Mouse (Mus musculus) hindbrain, embryonic 16.5 days (tissue): ENCODE measurements around the gene Rpl28. TPM values are rescaled to one million over a fixed set of nuclear protein-coding genes. Genes with fewer than 3 reads are reported as not detected.
A peak's percentile ranks its signal among the peaks of the same experiment; 100 is the strongest.
"Not testable (repeated sequence)": the region's sequence is repeated elsewhere in the genome, so short reads cannot be mapped to it uniquely, and the experiment has no call there.

ENCODE experiments used
- ATAC-seq: fragments of 200-750 bp; cut with Nextera tagmentation; 2 replicates; pipeline ENCODE4 v1.8.0; 2017; ENCODE audit warnings: moderate TSS enrichment, moderate library complexity
- H3K27ac ChIP-seq: fragments of 300-500 bp; sonication (generic); 2 replicates; pipeline ENCODE4 v1.5.1; 2014; ENCODE audit warnings: low read depth, mild to moderate bottlenecking, control low read depth, low read length, moderate library complexity
- H3K27me3 ChIP-seq: fragments of 300-500 bp; sonication (generic); replicated peaks from 2 replicates; pipeline ENCODE4 v1.6.1; 2014; ENCODE audit warnings: low read length; ENCODE audit not compliant: control insufficient read depth, insufficient read depth
- H3K36me3 ChIP-seq: fragments of 300-500 bp; sonication (generic); 2 replicates; pipeline ENCODE4 v1.6.1; 2014; ENCODE audit warnings: mild to moderate bottlenecking, low read length, moderate library complexity, mixed read lengths; ENCODE audit not compliant: control insufficient read depth, insufficient read depth
- H3K4me1 ChIP-seq: fragments of 300-500 bp; sonication (generic); 2 replicates; pipeline ENCODE4 v1.6.1; 2014; ENCODE audit warnings: low read depth, low read length; ENCODE audit not compliant: control insufficient read depth, insufficient read depth
- H3K4me2 ChIP-seq: fragments of 300-500 bp; sonication (generic); 2 replicates; pipeline ENCODE4 v1.6.1; 2014; ENCODE audit warnings: mild to moderate bottlenecking, low read length, control low read depth, moderate library complexity
- H3K4me3 ChIP-seq: fragments of 300-500 bp; sonication (generic); 2 replicates; pipeline ENCODE4 v1.5.1; 2014; ENCODE audit warnings: mild to moderate bottlenecking, low read length, control low read depth, moderate library complexity
- H3K9ac ChIP-seq: fragments of 300-500 bp; sonication (generic); 2 replicates; pipeline ENCODE4 v1.6.1; 2014; ENCODE audit warnings: low read depth, mild to moderate bottlenecking, control low read depth, low read length, moderate library complexity
- H3K9me3 ChIP-seq: fragments of 300-500 bp; sonication (generic); 2 replicates; pipeline ENCODE4 v1.6.1; 2014; ENCODE audit warnings: mild to moderate bottlenecking, low read length, moderate library complexity; ENCODE audit not compliant: control insufficient read depth
- WGBS: fragments of 180-500 bp; shearing (Covaris S2); extraction: QIAGEN DNeasy Blood & Tissue Kit; methylation state at CpG from one replicate; pipeline ENCODE4 v1.1.7; 2014; 5-methylcytosine and 5-hydroxymethylcytosine counted together
- polyA plus RNA-seq: library from polyadenylated mRNA; unstranded; fragments of >200 nt; fragmentation: Nextera tagmentation; extraction: Ambion mirVana; gene quantifications from 2 replicates; pipeline ENCODE4 v1.2.1, GENCODE M21; 2015

The Rpl28 gene
- polyA plus RNA-seq, 1 experiment from 2014 or later, result 212 TPM

DNA sequence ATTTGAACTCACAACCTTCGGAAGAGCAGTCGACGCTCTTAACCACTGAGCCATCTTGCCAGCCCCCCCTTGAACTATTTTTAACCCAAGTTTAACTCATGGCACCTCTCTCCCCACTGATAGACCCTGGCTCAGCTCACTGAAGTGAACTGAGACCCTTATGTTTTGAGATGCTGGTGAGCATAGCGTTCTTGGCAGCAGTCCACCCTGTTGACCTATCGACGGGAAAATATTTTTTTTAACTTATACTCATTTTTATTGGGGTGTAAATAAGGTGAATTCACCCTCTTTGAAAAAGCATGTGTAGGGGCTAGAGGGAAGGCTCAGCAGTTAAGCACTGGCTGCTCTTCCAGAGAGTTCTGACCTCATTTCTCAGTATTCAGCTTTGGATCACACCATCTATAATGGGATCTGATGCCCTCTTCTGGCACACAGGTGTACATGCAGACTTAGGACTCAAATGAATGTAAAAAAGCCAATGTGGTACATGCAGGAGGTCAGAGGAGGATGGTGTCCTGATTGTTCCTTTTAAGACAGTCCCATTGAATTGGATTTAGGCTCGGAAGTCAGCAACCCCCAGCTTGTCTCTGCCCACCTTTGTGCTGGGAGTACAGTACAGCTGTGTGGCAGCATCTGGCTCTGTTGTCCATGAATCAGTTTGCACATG lies 3.2 kb downstream of the Rpl28 start:
- ATAC-seq, result 0 out of 2 replicates have a peak, but pooled peaks have one; percentile 10
- H3K9me3 ChIP-seq, result no peaks in the 10 kb centered on the region
- peaks cover 22% of the 10 kb centered on the region for H3K36me3 ChIP-seq
- H3K4me2 ChIP-seq, result no peak overlapping the region
- H3K27me3 ChIP-seq, result no peaks in the 10 kb centered on the region
- no peak overlapping the region for H3K27ac ChIP-seq
- H3K4me1 ChIP-seq, result peaks cover 7% of the 10 kb centered on the region
- H3K9ac ChIP-seq, result no peak overlapping the region
- no peak overlapping the region for H3K4me3 ChIP-seq
- WGBS, result 68% methylated on average over 7 of the region's 7 CpGs

DNA sequence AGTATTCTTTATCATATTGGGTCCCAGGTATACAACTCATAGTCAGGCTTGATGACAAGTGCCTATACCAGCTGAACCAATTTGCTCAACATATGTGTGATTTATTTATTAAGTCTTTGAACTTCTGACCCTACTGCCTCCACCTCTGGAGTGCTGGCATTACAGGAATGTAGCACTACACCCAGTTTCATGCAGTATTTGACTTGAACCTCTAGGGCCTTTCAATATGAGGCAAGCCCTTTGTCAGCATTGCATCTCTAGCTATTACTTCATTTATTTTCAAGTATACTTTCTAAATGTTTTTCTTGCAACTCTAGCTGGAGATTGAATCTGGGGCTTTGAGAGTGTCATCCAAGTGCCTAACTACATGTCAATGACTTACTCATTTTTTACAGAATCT lies 9.6 kb downstream of the Rpl28 start:
- H3K9me3 ChIP-seq, result no peaks in the 10 kb centered on the region

GRCm38 (mm10) chr7:4806716-4807115 lies 14.0 kb downstream of the Rpl28 start:
- H3K4me1 ChIP-seq, result peaks cover 17% of the 10 kb centered on the region
- H3K9ac ChIP-seq, result no peak overlapping the region
- H3K4me2 ChIP-seq, result no peak overlapping the region
- no peak overlapping the region for H3K27ac ChIP-seq
- H3K9me3 ChIP-seq, result no peaks in the 10 kb centered on the region
- WGBS, result 91% methylated on average over 7 of the region's 7 CpGs
- H3K36me3 ChIP-seq, result peaks cover 29% of the 10 kb centered on the region
- ATAC-seq, result no peak
- H3K4me3 ChIP-seq, result no peak overlapping the region
- H3K27me3 ChIP-seq, result no peaks in the 10 kb centered on the region

More for the DNA sequence above, 9.6 kb downstream of the Rpl28 start:
- Histone ChIP-seq H3K4me1 (no peaks in the 10 kb centered on the region), H3K4me2 (no peak overlapping the region), H3K27me3 (no peaks in the 10 kb centered on the region), H3K27ac (no peak overlapping the region), H3K4me3 (no peak overlapping the region), H3K36me3 (peaks cover 17% of the 10 kb centered on the region), H3K9ac (no peak overlapping the region)
- no peak for ATAC-seq

DNA sequence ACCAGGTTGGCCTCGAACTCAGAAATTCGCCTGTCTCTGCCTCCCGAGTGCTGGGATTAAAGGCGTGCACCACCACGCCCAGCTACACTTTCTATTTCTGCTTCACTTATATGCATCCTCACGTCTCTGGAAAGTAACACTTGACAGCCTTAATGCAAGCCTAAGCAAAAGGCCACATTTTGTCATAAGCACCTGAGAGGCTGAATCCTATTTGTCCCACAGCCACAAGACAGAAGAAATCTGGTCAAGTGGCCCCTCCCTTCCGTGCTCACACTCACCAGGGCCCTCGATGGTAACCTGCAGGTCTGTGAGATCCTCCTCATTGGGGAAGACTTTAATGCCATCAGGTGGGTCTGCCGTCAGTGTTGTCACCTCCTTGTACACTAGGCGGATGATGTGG lies 18.5 kb downstream of the Rpl28 start:
- Histone ChIP-seq H3K4me2 (peak overlapping the region; percentile 85), H3K9ac (peak overlapping the region; percentile 91), H3K36me3 (peaks cover 27% of the 10 kb centered on the region), H3K4me3 (peak overlapping the region; percentile 95), H3K4me1 (peaks cover 22% of the 10 kb centered on the region)
- not testable (repeated sequence) for H3K9me3 ChIP-seq, H3K27me3 ChIP-seq, H3K27ac ChIP-seq, ATAC-seq
- WGBS, result 45% methylated on average over 10 of the region's 10 CpGs

GRCm38 (mm10) chr7:4811842-4812302 lies 19.2 kb downstream of the Rpl28 start:
- H3K4me1 ChIP-seq, result peaks cover 22% of the 10 kb centered on the region
- H3K9me3 ChIP-seq, result no peaks in the 10 kb centered on the region
- WGBS, result under 1% methylated on average over 25 of the region's 36 CpGs
- peak overlapping the region; percentile 98 for H3K27ac ChIP-seq
- ATAC-seq, result no peak; the same call in 1 of the 2 replicates
- no peaks in the 10 kb centered on the region for H3K27me3 ChIP-seq
- H3K4me2 ChIP-seq, result peak overlapping the region; percentile 85
- H3K4me3 ChIP-seq, result peak overlapping the region; percentile 95
- H3K36me3 ChIP-seq, result peaks cover 21% of the 10 kb centered on the region
- peak overlapping the region; percentile 91 for H3K9ac ChIP-seq

DNA sequence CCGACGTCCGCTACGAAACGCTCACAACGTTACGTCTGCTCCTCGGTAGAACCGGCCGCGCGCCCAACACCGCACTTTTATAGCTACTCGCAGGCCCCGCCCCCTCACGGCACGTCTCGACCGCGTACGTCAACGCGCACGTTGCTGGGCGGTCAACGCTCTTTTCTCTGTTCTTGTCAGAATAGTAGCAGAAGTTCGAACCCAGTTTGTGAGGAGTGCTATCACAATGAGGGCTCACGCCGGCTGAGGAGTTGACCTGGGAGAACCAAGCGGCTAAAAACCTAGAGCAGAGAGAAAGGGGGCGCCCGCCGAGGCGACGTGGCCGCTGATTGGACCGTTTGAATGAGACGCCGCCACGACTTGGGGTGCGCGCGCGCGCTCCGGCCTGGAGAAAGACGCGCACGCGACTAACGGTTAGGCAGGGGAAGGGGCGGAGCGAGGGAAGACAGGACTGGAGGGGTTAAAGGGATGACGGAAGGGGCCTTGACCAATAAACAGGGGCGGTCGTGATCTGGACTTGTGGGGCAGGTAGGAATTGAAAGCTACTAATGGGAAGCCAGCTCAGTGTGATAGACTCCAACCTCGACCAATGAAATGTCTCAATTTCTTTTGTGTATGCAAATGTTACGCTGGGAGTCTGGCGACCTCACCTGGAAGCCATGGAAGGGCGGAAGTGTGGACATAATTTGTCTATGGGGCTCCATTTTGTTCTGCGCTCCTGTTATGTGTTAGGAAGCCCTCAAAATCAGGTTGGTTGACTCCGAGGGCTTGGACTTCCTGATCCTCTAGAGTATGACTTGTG lies 19.8 kb downstream of the Rpl28 start, which contains the start of gene Ube2s:
TSS of gene Ube2s (minus strand) at position 288 of the 802 bp plus-strand sequence.
- Histone ChIP-seq H3K27me3 (no peaks in the 10 kb centered on the region), H3K27ac (peak within 1 kb of the TSS; percentile 98), H3K36me3 (peaks cover 15% of the 10 kb centered on the region), H3K9ac (peak within 1 kb of the TSS; percentile 91), H3K4me3 (peak within 1 kb of the TSS; percentile 95), H3K4me2 (peak within 1 kb of the TSS; percentile 85), H3K4me1 (peaks cover 22% of the 10 kb centered on the region), H3K9me3 (no peaks in the 10 kb centered on the region)
- peak; percentile 99 for ATAC-seq
- under 1% methylated on average over 62 of the region's 62 CpGs for WGBS

GRCm38 (mm10) chr7:4813105-4813791 lies 20.6 kb downstream of the Rpl28 start:
- Histone ChIP-seq H3K36me3 (peaks cover 11% of the 10 kb centered on the region), H3K4me2 (peak overlapping the region; percentile 85), H3K27me3 (no peaks in the 10 kb centered on the region), H3K4me3 (peak overlapping the region; percentile 95), H3K4me1 (peaks cover 22% of the 10 kb centered on the region), H3K9ac (peak overlapping the region; percentile 64), H3K27ac (peak overlapping the region; percentile 83), H3K9me3 (no peaks in the 10 kb centered on the region)
- WGBS, result 29% methylated on average over 8 of the region's 8 CpGs
- ATAC-seq, result no peak

- Histone ChIP-seq H3K27ac (no peak overlapping the region), H3K4me2 (no peak overlapping the region), H3K36me3 (no peaks in the 10 kb centered on the region), H3K9me3 (no peaks in the 10 kb centered on the region), H3K4me1 (peaks cover 5% of the 10 kb centered on the region), H3K27me3 (no peaks in the 10 kb centered on the region), H3K4me3 (no peak overlapping the region), H3K9ac (no peak overlapping the region)
- ATAC-seq, result no peak
These were observed 23.9 kb downstream of the Rpl28 start for GRCm38 (mm10) chr7:4816559-4816958.

DNA sequence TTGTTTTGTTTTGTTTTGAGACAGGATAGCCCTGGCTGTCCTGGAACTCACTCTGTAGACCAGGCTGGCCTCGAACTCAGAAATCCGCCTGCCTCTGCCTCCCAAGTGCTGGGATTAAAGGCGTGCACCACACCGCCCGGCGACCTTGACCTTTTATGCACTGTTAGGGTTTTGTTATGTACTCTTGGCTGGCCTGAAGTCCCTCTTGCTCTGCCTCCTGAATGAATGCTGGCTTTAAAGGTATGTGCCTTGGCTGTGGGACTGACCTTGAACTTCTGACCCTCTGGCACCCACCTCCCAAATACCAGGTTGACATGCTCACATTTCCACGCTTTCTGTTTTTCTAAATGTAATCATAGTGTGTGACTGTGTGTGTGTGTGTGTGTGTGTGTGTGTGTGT lies 28.3 kb downstream of the Rpl28 start:
- WGBS, result 90% methylated on average over 7 of the region's 7 CpGs
- not testable (repeated sequence) for H3K27ac ChIP-seq

More for the DNA sequence above, 28.3 kb downstream of the Rpl28 start:
- not testable (repeated sequence) for H3K9me3 ChIP-seq, H3K36me3 ChIP-seq, H3K27me3 ChIP-seq, H3K4me3 ChIP-seq, H3K9ac ChIP-seq, H3K4me2 ChIP-seq, H3K4me1 ChIP-seq, ATAC-seq
